Mouse (Mus musculus) bone marrow, adult 2 months (tissue): ENCODE results near the gene Srcin1.

Experiments
- CTCF ChIP-seq: fragments of 200-500 bp; IDR thresholded peaks from 2 replicates; pipeline ENCODE4 v1.5.1; 2011; ENCODE audit warnings: low read length, control low read depth; ENCODE audit not compliant: control insufficient read depth, insufficient read depth
- POLR2A ChIP-seq: fragments of 200-500 bp; IDR thresholded peaks from 2 replicates; pipeline ENCODE4 v1.6.1; 2011; ENCODE audit warnings: low read depth, mild to moderate bottlenecking, control low read depth, low read length, borderline replicate concordance; ENCODE audit not compliant: control insufficient read depth

DNA sequence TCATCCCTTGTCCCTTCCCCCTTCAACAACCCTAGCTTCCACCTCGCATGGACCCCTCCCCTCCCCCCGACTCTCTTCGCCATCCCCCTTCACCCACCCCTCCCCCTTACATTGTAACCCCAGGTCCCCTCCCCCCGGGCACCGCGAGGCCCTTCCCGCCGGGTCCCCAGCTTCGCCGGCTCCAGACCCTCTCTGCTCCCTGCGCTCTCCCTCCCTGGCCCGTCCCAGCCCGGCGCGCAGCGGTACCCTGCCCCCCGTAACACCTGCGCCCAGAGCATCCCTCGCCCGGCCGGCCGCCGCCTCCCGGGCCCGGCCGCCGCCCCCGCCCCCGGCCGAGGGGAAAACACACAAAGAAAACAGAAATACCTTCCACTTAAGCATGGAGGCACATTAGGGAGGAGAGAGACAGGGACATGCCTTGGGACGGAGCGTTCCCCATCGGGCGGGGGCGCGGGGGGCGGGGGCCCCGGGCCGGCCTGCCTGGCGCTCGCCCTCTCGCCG lies 1.4 kb downstream of the Srcin1 start:
- TF ChIP-seq POLR2A (no peak), CTCF (no peak)
